Mouse (Mus musculus): Measurements from ENCODE around the gene Meltf.

Gene Meltf

GRCm38 (mm10) chr16:31878573-31879257 is at the start of gene Meltf:
Gene Meltf, plus strand, starts transcription at chr16:31878810.
- peak; percentile 96 for DNase-seq

- no peak for DNase-seq
Observed at GRCm38 (mm10) chr16:31830726-31831125, 47.9 kb upstream of the Meltf start.

GRCm38 (mm10) chr16:31832630-31833422 is 45.8 kb upstream of the Meltf start:
- DNase-seq = no peak

GRCm38 (mm10) chr16:31834011-31834584 is 44.5 kb upstream of the Meltf start:
- DNase-seq = peak; percentile 95

- no peak for DNase-seq
Observed at GRCm38 (mm10) chr16:31834662-31835318, 43.8 kb upstream of the Meltf start.

- DNase-seq = no peak
Observed at GRCm38 (mm10) chr16:31837362-31837761, 41.2 kb upstream of the Meltf start.

- DNase-seq = no peak
Observed at GRCm38 (mm10) chr16:31844246-31844645, 34.4 kb upstream of the Meltf start.

- no peak for DNase-seq
Observed at GRCm38 (mm10) chr16:31846763-31847162, 31.8 kb upstream of the Meltf start.

- DNase-seq = no peak
Observed at GRCm38 (mm10) chr16:31863920-31864319, 14.7 kb upstream of the Meltf start.

GRCm38 (mm10) chr16:31865242-31865641 is 13.4 kb upstream of the Meltf start:
- no peak for DNase-seq

- DNase-seq = no peak
Observed at GRCm38 (mm10) chr16:31866911-31867310, 11.7 kb upstream of the Meltf start.

- no peak for DNase-seq
Observed at GRCm38 (mm10) chr16:31867736-31868135, 10.9 kb upstream of the Meltf start.

- DNase-seq = peak; percentile 72
Observed at GRCm38 (mm10) chr16:31873721-31874120, 4.9 kb upstream of the Meltf start.

- DNase-seq = peak; percentile 65
Observed at GRCm38 (mm10) chr16:31875391-31875790, 3.2 kb upstream of the Meltf start.

- DNase-seq = peak; percentile 49
Observed at GRCm38 (mm10) chr16:31876386-31876785, 2.2 kb upstream of the Meltf start.

GRCm38 (mm10) chr16:31878052-31878451 is 558 bp upstream of the Meltf start:
- DNase-seq = peak; percentile 83

GRCm38 (mm10) chr16:31880146-31880840 is 1.7 kb downstream of the Meltf start:
- DNase-seq = no peak

GRCm38 (mm10) chr16:31882381-31882908 is 3.8 kb downstream of the Meltf start:
- DNase-seq = no peak

GRCm38 (mm10) chr16:31883302-31883701 is 4.7 kb downstream of the Meltf start:
- DNase-seq = no peak

- no peak for DNase-seq
Observed at GRCm38 (mm10) chr16:31883902-31884301, 5.3 kb downstream of the Meltf start.

GRCm38 (mm10) chr16:31890907-31891306 is 12.3 kb downstream of the Meltf start:
- DNase-seq = no peak

GRCm38 (mm10) chr16:31893396-31894141 is 15.0 kb downstream of the Meltf start:
- no peak for DNase-seq
